Mouse (Mus musculus) brain, embryonic 14.5 days (tissue): ENCODE data around the gene Slc36a4. TPM values are rescaled to one million over a fixed set of nuclear protein-coding genes. Genes with fewer than 3 reads are reported as not detected.
A peak's percentile ranks its signal among the peaks of the same experiment; 100 is the strongest.

ENCODE experiments used
- DNase-seq: peaks from one replicate; pipeline ENCODE4 v3.0.0-alpha.2; 2011; ENCODE audit warnings: low read depth
- CTCF ChIP-seq: fragments of 200-500 bp; IDR thresholded peaks from 2 replicates; pipeline ENCODE4 v1.5.1; 2012; ENCODE audit warnings: inconsistent platforms, mild to moderate bottlenecking, moderate library complexity, borderline replicate concordance; ENCODE audit not compliant: insufficient read depth, insufficient read length; ENCODE audit errors: extremely low read depth
- POLR2A ChIP-seq: fragments of 200-500 bp; IDR thresholded peaks from 2 replicates; pipeline ENCODE4 v1.6.1; 2012; ENCODE audit warnings: mild to moderate bottlenecking, inconsistent platforms, borderline replicate concordance; ENCODE audit not compliant: poor library complexity, insufficient read depth, insufficient read length, severe bottlenecking; ENCODE audit errors: extremely low read depth
- polyA plus RNA-seq: library from polyadenylated mRNA; depleted of rRNA; stranded (reverse); fragments of >200 nt; gene quantifications from 2 replicates; pipeline ENCODE4 v1.2.3, GENCODE M21; 2012

Slc36a4 gene
- polyA plus RNA-seq, 1 experiment: 29.7 TPM

DNA sequence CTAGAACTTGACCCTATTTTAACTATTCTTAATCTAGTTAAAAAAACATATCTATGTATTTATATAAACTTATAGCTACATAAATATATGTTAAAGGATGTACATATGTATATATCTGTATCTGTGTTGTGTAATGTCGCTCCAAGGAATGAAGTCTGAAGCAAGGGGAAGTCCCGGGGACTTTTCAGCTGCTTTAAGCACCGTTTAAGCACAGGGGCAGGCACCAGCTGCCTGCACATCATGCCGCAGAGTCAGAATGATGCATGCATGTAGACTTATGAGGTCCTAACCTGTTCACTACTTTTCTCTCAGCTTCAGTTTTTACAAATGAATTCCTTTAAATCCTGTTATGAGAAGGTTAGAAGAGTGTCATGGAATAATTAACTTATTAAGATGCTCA lies 5.3 kb downstream of the Slc36a4 start:
- TF ChIP-seq CTCF (no peak), POLR2A (no peak)
- no peak for DNase-seq

- no peak for DNase-seq
- no peak for TF ChIP-seq CTCF
- TF ChIP-seq POLR2A: no peak
These were observed 5.9 kb downstream of the Slc36a4 start for GRCm38 (mm10) chr9:15715193-15715989.

DNA sequence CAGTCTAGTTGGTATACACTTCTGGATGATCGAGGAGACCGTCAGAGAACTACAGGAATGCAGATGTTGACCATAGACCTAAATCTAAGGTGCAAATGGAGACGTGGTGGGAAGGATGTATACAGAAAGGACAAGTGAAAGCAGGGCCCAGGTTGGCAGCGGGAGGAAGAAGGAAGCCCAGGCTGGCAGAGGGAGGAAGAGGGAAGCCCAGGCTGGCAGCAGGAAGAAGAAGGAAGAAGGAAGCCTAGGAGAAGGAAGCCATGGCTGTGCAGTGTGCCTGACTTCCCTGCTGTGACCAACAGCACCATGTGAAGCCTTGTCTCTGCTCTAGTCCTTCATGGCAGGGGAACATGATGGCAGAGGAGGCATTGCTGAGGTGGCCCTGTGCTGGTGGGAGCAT lies 7.8 kb downstream of the Slc36a4 start:
- DNase-seq: no peak
- TF ChIP-seq CTCF: no peak
- TF ChIP-seq POLR2A: no peak

DNA sequence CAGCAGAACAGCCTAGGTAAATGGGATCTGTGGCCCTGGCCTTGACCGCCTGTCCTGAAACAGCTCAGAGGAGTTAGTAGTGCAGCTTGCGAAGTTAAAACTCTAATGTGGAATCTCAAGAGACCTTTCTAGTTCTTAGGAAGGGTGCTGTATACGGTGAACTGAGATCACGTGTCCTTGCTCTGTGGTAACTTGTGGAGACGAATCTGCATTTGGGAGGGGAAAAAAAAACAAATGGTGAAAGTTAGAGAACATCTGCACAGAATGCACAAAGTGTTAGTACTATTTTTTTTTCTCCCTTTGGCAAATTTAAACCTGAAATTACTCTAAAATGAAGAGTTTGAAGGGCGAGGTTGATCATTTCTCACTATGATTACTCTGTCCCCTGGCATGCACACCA lies 8.8 kb downstream of the Slc36a4 start:
- no peak for DNase-seq
- TF ChIP-seq POLR2A: no peak
- TF ChIP-seq CTCF: no peak

- TF ChIP-seq CTCF: no peak
- no peak for TF ChIP-seq POLR2A
- DNase-seq: no peak
These were observed 10.1 kb downstream of the Slc36a4 start for GRCm38 (mm10) chr9:15719594-15719993.

DNA sequence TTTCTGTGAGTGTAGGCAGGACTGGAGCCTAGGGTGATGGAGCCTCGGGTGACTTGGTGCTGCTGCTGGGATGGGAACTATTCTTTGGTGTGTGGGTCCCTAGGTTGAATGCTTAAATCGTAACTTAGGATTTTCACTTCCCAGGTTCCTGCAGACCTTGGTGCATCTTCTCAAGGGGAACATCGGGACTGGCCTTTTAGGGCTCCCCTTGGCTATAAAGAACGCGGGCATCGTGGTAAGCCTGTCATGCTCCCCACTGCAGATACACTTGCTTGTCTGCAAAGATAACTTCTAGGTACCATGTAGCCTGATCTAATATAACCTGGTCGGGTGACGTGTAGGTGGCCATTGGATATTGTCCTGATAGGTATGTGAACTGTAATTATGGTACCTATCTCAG lies 11.0 kb downstream of the Slc36a4 start:
- DNase-seq: no peak
- TF ChIP-seq CTCF (no peak), POLR2A (no peak)

- DNase-seq: peak; percentile 87
These were observed 11.8 kb downstream of the Slc36a4 start for GRCm38 (mm10) chr9:15721226-15721833.

DNA sequence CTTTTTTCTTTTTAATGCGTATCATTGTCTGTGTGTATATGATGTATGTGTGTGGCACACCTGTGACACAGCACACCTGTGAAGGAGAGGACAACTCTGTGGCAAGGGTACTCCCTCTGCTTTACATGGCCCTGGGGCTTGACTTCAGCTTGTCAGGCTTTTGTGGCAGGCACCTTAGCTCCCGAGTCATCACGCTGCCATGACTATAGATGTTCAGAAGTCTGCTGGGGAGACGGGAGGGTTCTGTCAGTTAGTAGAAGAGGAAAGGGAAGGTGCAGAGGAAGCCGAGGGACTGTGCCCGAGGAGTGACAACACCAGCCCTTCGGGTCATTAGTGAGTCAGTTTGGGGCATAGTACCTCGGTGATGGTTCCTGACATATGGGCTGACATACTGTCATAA lies 13.0 kb downstream of the Slc36a4 start:
- TF ChIP-seq CTCF (no peak), POLR2A (no peak)
- DNase-seq: no peak

More at GRCm38 (mm10) chr9:15721226-15721833, 11.8 kb downstream of the Slc36a4 start:
- TF ChIP-seq CTCF: no peak
- TF ChIP-seq POLR2A: no peak

GRCm38 (mm10) chr9:15727168-15727567 lies 17.6 kb downstream of the Slc36a4 start:
- TF ChIP-seq POLR2A (no peak), CTCF (no peak)
- DNase-seq: no peak

- peak; percentile 93 for DNase-seq
- TF ChIP-seq CTCF: no peak
- no peak for TF ChIP-seq POLR2A
These were observed 22.5 kb downstream of the Slc36a4 start for GRCm38 (mm10) chr9:15731758-15732748.
